Mouse (Mus musculus) liver, postnatal 0 days (tissue): ENCODE measurements around the gene Radil.

ENCODE experiments used
- CTCF ChIP-seq: sonication (generic); IDR thresholded peaks from 2 replicates; pipeline ENCODE4 v1.5.1; 2016; ENCODE audit warnings: antibody characterized with exemption, low read depth
- EP300 ChIP-seq: IDR thresholded peaks from 2 replicates; pipeline ENCODE4 v1.6.1; 2016; ENCODE audit warnings: antibody characterized with exemption, low read depth, mild to moderate bottlenecking

- TF ChIP-seq CTCF (no peak), EP300 (no peak)
These were observed 9.4 kb upstream of the Radil start for GRCm38 (mm10) chr5:142560261-142560660.
